Mouse (Mus musculus) MEL (cell line): ENCODE data around the gene Wwtr1. TPM values are rescaled to one million over a fixed set of nuclear protein-coding genes. Genes with fewer than 3 reads are reported as not detected.

Experiments used
- DNase-seq: peaks from one replicate; pipeline ENCODE4 v3.0.0; 2011; ENCODE audit warnings: low read depth, low spot score
- H3K27ac ChIP-seq: 2 replicates; pipeline ENCODE4 v1.5.1; 2012; ENCODE audit warnings: low read depth, mild to moderate bottlenecking, control low read depth, low read length, moderate library complexity; ENCODE audit not compliant: control insufficient read depth
- H3K27me3 ChIP-seq, 2 experiments: fragments of 150-350 bp in 1 of 2; sonication (generic) in 1 of 2; 2 replicates each; pipeline ENCODE4 v1.6.1; 2012; ENCODE audit warnings: low read length in 2 of 2, mild to moderate bottlenecking in 2 of 2, improper control_type of control experiment in 1 of 2, moderate library complexity in 1 of 2; ENCODE audit not compliant: insufficient read depth in 2 of 2, control insufficient read depth in 1 of 2
- H3K36me3 ChIP-seq, 2 experiments: 2 replicates each; pipeline ENCODE4 v1.6.1; 2012 to 2014; ENCODE audit warnings: low read length in 2 of 2, improper control_type of control experiment in 1 of 2, inconsistent platforms in 1 of 2, mild to moderate bottlenecking in 1 of 2; ENCODE audit not compliant: insufficient read depth in 2 of 2, control insufficient read depth in 1 of 2
- H3K4me1 ChIP-seq, 2 experiments: fragments of 150-350 bp in 1 of 2; sonication (generic) in 1 of 2; 2 replicates each; pipeline ENCODE4 v1.6.1; 2012; ENCODE audit warnings: low read length in 2 of 2, improper control_type of control experiment in 1 of 2, mild to moderate bottlenecking in 1 of 2; ENCODE audit not compliant: insufficient read depth in 2 of 2, control insufficient read depth in 1 of 2
- H3K4me3 ChIP-seq, 2 experiments: fragments of 150-350 bp in 1 of 2; sonication (generic) in 1 of 2; 2 replicates each; pipeline ENCODE4 v1.5.1; 2012; ENCODE audit warnings: low read depth in 2 of 2, low read length in 2 of 2, mild to moderate bottlenecking in 2 of 2, moderate library complexity in 2 of 2, control low read depth in 1 of 2, improper control_type of control experiment in 1 of 2; ENCODE audit not compliant: control insufficient read depth in 1 of 2, insufficient read depth in 1 of 2
- H3K79me2 ChIP-seq: 2 replicates; pipeline ENCODE4 v1.6.1; 2012; ENCODE audit warnings: mild to moderate bottlenecking, low read length, moderate library complexity; ENCODE audit not compliant: control insufficient read depth, poor library complexity, insufficient read depth
- H3K9ac ChIP-seq: 2 replicates; pipeline ENCODE4 v1.6.1; 2012; ENCODE audit warnings: low read depth, mild to moderate bottlenecking, control low read depth, low read length, moderate library complexity; ENCODE audit not compliant: control insufficient read depth, poor library complexity, severe bottlenecking
- H3K9me3 ChIP-seq: fragments of 150-350 bp; sonication (generic); replicated peaks from 2 replicates; pipeline ENCODE4 v1.6.1; 2012; ENCODE audit warnings: mild to moderate bottlenecking, low read length, improper control_type of control experiment, moderate library complexity; ENCODE audit not compliant: insufficient read depth
- BHLHE40 ChIP-seq: IDR thresholded peaks from 2 replicates; pipeline ENCODE4 v1.6.1; 2012; ENCODE audit warnings: low read depth, mild to moderate bottlenecking, inconsistent platforms, low read length, improper control_type of control experiment, borderline replicate concordance
- CHD1 ChIP-seq: IDR thresholded peaks from 2 replicates; pipeline ENCODE4 v1.6.1; 2012; ENCODE audit warnings: low read depth, mild to moderate bottlenecking, inconsistent platforms, low read length, improper control_type of control experiment
- CTCF ChIP-seq, 3 experiments: IDR thresholded peaks in 2 of 3; conservative IDR thresholded peaks in 1 of 3; 2 replicates each; pipeline ENCODE4 v1.5.1; 2011 to 2012; ENCODE audit warnings: low read length in 3 of 3, low read depth in 2 of 3, mild to moderate bottlenecking in 2 of 3, improper control_type of control experiment in 1 of 3, inconsistent platforms in 1 of 3, mixed read lengths in 1 of 3, moderate library complexity in 1 of 3; ENCODE audit not compliant: control insufficient read depth in 1 of 3, insufficient read depth in 1 of 3, poor library complexity in 1 of 3, severe bottlenecking in 1 of 3
- E2F4 ChIP-seq: IDR thresholded peaks from 2 replicates; pipeline ENCODE4 v1.6.1; 2011; ENCODE audit warnings: low read depth, low read length, improper control_type of control experiment, borderline replicate concordance
- ELF1 ChIP-seq: IDR thresholded peaks from 2 replicates; pipeline ENCODE4 v1.6.1; 2014; ENCODE audit warnings: low read depth, mild to moderate bottlenecking, inconsistent platforms, low read length, improper control_type of control experiment, moderate library complexity
- GABPA ChIP-seq: IDR thresholded peaks from 2 replicates; pipeline ENCODE4 v1.6.1; 2012; ENCODE audit warnings: low read depth, mild to moderate bottlenecking, inconsistent platforms, low read length, improper control_type of control experiment, moderate library complexity
- JUND ChIP-seq: IDR thresholded peaks from 2 replicates; pipeline ENCODE4 v1.6.1; 2011; ENCODE audit warnings: low read depth, mild to moderate bottlenecking, improper control_type of control experiment, low read length
- MAFK ChIP-seq: IDR thresholded peaks from 2 replicates; pipeline ENCODE4 v1.6.1; 2011; ENCODE audit warnings: low read depth, mild to moderate bottlenecking, low read length, improper control_type of control experiment, borderline replicate concordance
- MAZ ChIP-seq: IDR thresholded peaks from 2 replicates; pipeline ENCODE4 v1.6.1; 2012; ENCODE audit warnings: low read depth, mild to moderate bottlenecking, inconsistent platforms, low read length, improper control_type of control experiment
- MYB ChIP-seq: IDR thresholded peaks from 2 replicates; pipeline ENCODE4 v1.6.1; 2011; ENCODE audit warnings: mild to moderate bottlenecking, low read depth, low read length, improper control_type of control experiment
- MYC ChIP-seq: IDR thresholded peaks from 2 replicates; pipeline ENCODE4 v1.6.1; 2011; ENCODE audit warnings: low read depth, mild to moderate bottlenecking, low read length, improper control_type of control experiment, moderate library complexity
- NRF1 ChIP-seq: IDR thresholded peaks from 2 replicates; pipeline ENCODE4 v1.6.1; 2014; ENCODE audit warnings: low read depth, mild to moderate bottlenecking, inconsistent platforms, low read length, improper control_type of control experiment, moderate library complexity; ENCODE audit not compliant: poor library complexity, insufficient read depth, severe bottlenecking
- POLR2A ChIP-seq, 2 experiments: IDR thresholded peaks; 2 replicates each; pipeline ENCODE4 v1.6.1; 2011 to 2012; ENCODE audit warnings: low read length in 2 of 2, mild to moderate bottlenecking in 2 of 2, control low read depth in 1 of 2, improper control_type of control experiment in 1 of 2, low read depth in 1 of 2, moderate library complexity in 1 of 2; ENCODE audit not compliant: control insufficient read depth in 1 of 2, insufficient read depth in 1 of 2, poor library complexity in 1 of 2
- POLR2AphosphoS2 ChIP-seq: IDR thresholded peaks from 2 replicates; pipeline ENCODE4 v1.6.1; 2011; ENCODE audit warnings: low read length, improper control_type of control experiment
- POLR2AphosphoS5 ChIP-seq: IDR thresholded peaks from 2 replicates; pipeline ENCODE4 v1.6.1; 2012; ENCODE audit warnings: low read depth, borderline replicate concordance, mild to moderate bottlenecking, inconsistent platforms, low read length, moderate library complexity, mixed read lengths
- SIN3A ChIP-seq: IDR thresholded peaks from 2 replicates; pipeline ENCODE4 v1.6.1; 2012; ENCODE audit warnings: low read length, improper control_type of control experiment, inconsistent platforms
- SMC3 ChIP-seq: IDR thresholded peaks from 2 replicates; pipeline ENCODE4 v1.6.1; 2011; ENCODE audit warnings: low read depth, low read length, improper control_type of control experiment
- TAL1 ChIP-seq: IDR thresholded peaks from 2 replicates; pipeline ENCODE4 v1.6.1; 2012; ENCODE audit warnings: mild to moderate bottlenecking, inconsistent platforms, low read length, moderate library complexity, mixed read lengths
- UBTF ChIP-seq: IDR thresholded peaks from 2 replicates; pipeline ENCODE4 v1.6.1; 2012; ENCODE audit warnings: low read depth, mild to moderate bottlenecking, inconsistent platforms, low read length, improper control_type of control experiment, moderate library complexity, borderline replicate concordance; ENCODE audit not compliant: insufficient read depth
- USF1 ChIP-seq: IDR thresholded peaks from 2 replicates; pipeline ENCODE4 v1.6.1; 2014; ENCODE audit warnings: low read depth, mild to moderate bottlenecking, inconsistent platforms, low read length, improper control_type of control experiment, moderate library complexity
- ZKSCAN1 ChIP-seq: IDR thresholded peaks from 2 replicates; pipeline ENCODE4 v1.6.1; 2012; ENCODE audit warnings: low read depth, mild to moderate bottlenecking, inconsistent platforms, low read length, improper control_type of control experiment, moderate library complexity
- ZMIZ1 ChIP-seq: IDR thresholded peaks from 2 replicates; pipeline ENCODE4 v1.6.1; 2012; ENCODE audit warnings: low read depth, mild to moderate bottlenecking, inconsistent platforms, low read length, improper control_type of control experiment, moderate library complexity
- ZNF384 ChIP-seq: IDR thresholded peaks from 2 replicates; pipeline ENCODE4 v1.6.1; 2012; ENCODE audit warnings: low read depth, mild to moderate bottlenecking, inconsistent platforms, low read length, improper control_type of control experiment
- polyA plus RNA-seq, 2 experiments: library from polyadenylated mRNA; stranded (reverse) in 1 of 2; unstranded in 1 of 2; fragments of >175 nt in 1 of 2; fragments of >200 nt in 1 of 2; gene quantifications; 2 replicates each; pipeline versions ENCODE4 v1.2.1 to v1.2.4; 2012; ENCODE audit warnings: low replicate concordance in 2 of 2, low read depth in 1 of 2; ENCODE audit not compliant: insufficient read length in 2 of 2, insufficient read depth in 1 of 2, missing spikeins in 1 of 2
- total RNA-seq: library from RNA; depleted of rRNA; stranded (reverse); fragments of 300-350 nt; gene quantifications from 2 replicates; pipeline ENCODE4 v1.2.3, GENCODE M21; 2012

Gene Wwtr1
- total and polyA plus RNA-seq, 3 experiments: not detected

DNA sequence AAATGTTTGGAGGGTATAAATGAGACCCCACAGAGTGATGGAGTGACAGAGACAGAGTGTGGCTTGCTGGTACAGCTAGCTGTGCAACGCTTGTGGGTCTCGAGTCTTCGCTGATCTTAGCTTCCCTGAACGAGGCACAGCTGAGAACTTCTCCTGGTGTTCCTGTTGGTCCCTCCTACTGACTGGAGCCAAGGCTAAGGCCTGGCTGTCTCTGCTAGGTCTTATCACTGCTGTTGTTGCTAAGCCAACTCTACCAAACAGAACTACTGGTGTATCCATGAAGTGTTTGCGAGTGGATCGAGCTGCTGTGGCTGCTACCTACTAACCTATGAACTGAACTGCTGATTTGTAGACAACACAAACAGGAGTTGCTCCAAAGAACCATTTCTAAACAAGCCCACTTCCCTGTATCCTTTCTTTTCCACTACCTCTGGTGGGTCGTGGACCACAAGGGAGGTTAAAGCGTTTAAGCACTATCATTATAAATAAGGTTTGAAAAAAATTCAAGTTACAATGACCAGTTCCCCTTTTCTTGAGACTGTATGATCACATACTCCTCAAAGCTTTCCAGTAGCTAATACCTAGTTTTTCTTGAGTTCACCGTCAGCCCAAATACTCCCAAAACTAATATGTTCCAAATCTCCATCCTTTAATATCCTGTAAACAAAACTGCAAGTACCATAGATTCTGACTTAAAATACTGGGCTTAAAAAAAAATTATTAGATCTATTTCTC, 42.6 kb downstream of the Wwtr1 start:
- no peak overlapping the region for H3K9ac ChIP-seq
- no peaks in the 10 kb centered on the region for H3K27me3 ChIP-seq
- no peak overlapping the region for H3K27ac ChIP-seq
- H3K4me1 ChIP-seq: no peaks in the 10 kb centered on the region
- DNase-seq: no peak
- H3K4me3 ChIP-seq: no peak overlapping the region
- no peaks in the 10 kb centered on the region for H3K36me3 ChIP-seq
- no peaks in the 10 kb centered on the region for H3K79me2 ChIP-seq
- TF ChIP-seq SIN3A: no peak
- no peak for TF ChIP-seq MYB
- no peak for TF ChIP-seq CHD1
- TF ChIP-seq JUND: no peak
- no peak for TF ChIP-seq E2F4
- no peak for TF ChIP-seq MYC
- no peak for TF ChIP-seq GABPA
- no peak for TF ChIP-seq ELF1
- TF ChIP-seq ZKSCAN1: no peak
- TF ChIP-seq USF1: no peak
- TF ChIP-seq POLR2AphosphoS5: no peak
- no peak for TF ChIP-seq UBTF
- TF ChIP-seq BHLHE40: no peak
- no peak for TF ChIP-seq TAL1
- no peak for TF ChIP-seq POLR2AphosphoS2
- no peak for TF ChIP-seq MAFK
- TF ChIP-seq ZNF384: no peak
- TF ChIP-seq MAZ: no peak
- TF ChIP-seq, all 39 proteins: peak for 0
- no peaks in the 10 kb centered on the region for H3K9me3 ChIP-seq

GRCm38 (mm10) chr3:57530836-57531235, 44.9 kb downstream of the Wwtr1 start:
- TF ChIP-seq SMC3 (no peak), JUND (no peak), CTCF (IDR thresholded peaks at IDR 0.05 in 2 of 3, conservative IDR thresholded peaks at IDR 0.05 in 1 of 3; ENCODE audit: control insufficient read depth in 1 of 3, insufficient read depth in 1 of 3, low read depth in 2 of 3, low read length in 3 of 3, poor library complexity in 1 of 3, severe bottlenecking in 1 of 3) (no peak), POLR2A (IDR thresholded peaks at IDR 0.05; ENCODE audit: control insufficient read depth in 1 of 2, insufficient read depth in 1 of 2, low read depth in 1 of 2, low read length in 2 of 2, poor library complexity in 1 of 2) (no peak), TAL1 (no peak), MYB (no peak), ZMIZ1 (no peak), ZKSCAN1 (no peak), POLR2AphosphoS2 (no peak), CHD1 (no peak), BHLHE40 (no peak), USF1 (no peak), MAZ (no peak), ELF1 (no peak), NRF1 (no peak)
- no peaks in the 10 kb centered on the region for H3K36me3 ChIP-seq
- no peaks in the 10 kb centered on the region for H3K79me2 ChIP-seq
- no peaks in the 10 kb centered on the region for H3K27me3 ChIP-seq
- no peak overlapping the region for H3K27ac ChIP-seq
- H3K4me3 ChIP-seq: no peak overlapping the region
- no peak overlapping the region for H3K9ac ChIP-seq
- H3K9me3 ChIP-seq: no peaks in the 10 kb centered on the region
- DNase-seq: no peak
- no peaks in the 10 kb centered on the region for H3K4me1 ChIP-seq
